ENCODE assay signal across 13 mouse cellular contexts in genomic region chr16:30465680-30466298, GRCm38 (mm10).
A peak's percentile ranks its signal among the peaks of the same experiment; 100 is the strongest.
DNase-seq lines count a peak whose midpoint lies in the region; TF ChIP-seq lines count a peak whose summit lies in the region.
"Had no signal": no experiment of that assay in that cellular context is flagged by ENCODE, and none has a peak within 500 bp of the region (broad histone marks: within the 10 kb centered on the region; RNA-seq: fewer than 3 reads in every experiment).

No protein-coding gene starts in this region.

- H3K79me2 ChIP-seq in myocyte (ENCODE audit: control insufficient read depth, insufficient read depth) = no peaks in the 10 kb centered on the region

- intact Hi-C loops in heart, postnatal 14 days (cut with DNase I) = no loop called here

- H3K4me3 ChIP-seq in myocyte = no peak overlapping the region
- H3K4me3 ChIP-seq: forebrain, embryonic 10.5 days; hindbrain, embryonic 10.5 days had no signal

- H3K4me2 ChIP-seq in myocyte (ENCODE audit: low read depth) = peak overlapping the region; percentile 10
- H3K4me2 ChIP-seq: midbrain, embryonic 11.5 days had no signal

- TF ChIP-seq POLR2A in myocyte (IDR thresholded peaks at IDR 0.05; ENCODE audit: insufficient read length, low read depth) = no peak

- no peaks in the 10 kb centered on the region for H3K27me3 ChIP-seq in myocyte (ENCODE audit: control insufficient read depth, insufficient read depth, insufficient read length)

- no peak overlapping the region for H3ac ChIP-seq in myocyte (ENCODE audit: control insufficient read depth, insufficient read length)

- no peaks in the 10 kb centered on the region for H3K36me3 ChIP-seq in myocyte (ENCODE audit: control insufficient read depth, insufficient read depth)
- H3K36me3 ChIP-seq: forebrain, embryonic 10.5 days; hindbrain, embryonic 10.5 days had no signal

- DNase-seq in lung, adult 18-20 months = peak; percentile 18 to 30
- no peak for DNase-seq in lung, postnatal 14 days
- peak; percentile 72 for DNase-seq in adrenal gland, adult 2 months
- DNase-seq in heart, postnatal 14 days = peak; percentile 18 to 33
- DNase-seq in right cerebral cortex, postnatal 14 days = no peak
- no peak for DNase-seq in T-cell, adult 2 months (ENCODE audit: low spot score)
- DNase-seq in left cerebral cortex, adult 11 months (ENCODE audit: low spot score) = no peak
- DNase-seq: cerebellum, adult 9-11 months; kidney, postnatal 4 days had no signal

TF ChIP-seq in myocyte, 11 proteins besides CTCF, POLR2A, EP300 and RAD21:
- TF ChIP-seq CEBPB (IDR thresholded peaks at IDR 0.05; ENCODE audit: insufficient read depth, poor library complexity, severe bottlenecking) = no peak
- no peak for TF ChIP-seq TCF3 (IDR thresholded peaks at IDR 0.05; ENCODE audit: insufficient read length, low read depth)
- TF ChIP-seq E2F4 (IDR thresholded peaks at IDR 0.05; ENCODE audit: insufficient read depth) = no peak
- no peak for TF ChIP-seq USF1 (IDR thresholded peaks at IDR 0.05; ENCODE audit: low read depth)
- no peak for TF ChIP-seq MYOG (IDR thresholded peaks at IDR 0.05; ENCODE audit: control insufficient read depth in 1 of 3, insufficient read depth in 1 of 3, insufficient read length in 2 of 3, low read depth in 2 of 3)
- no peak for TF ChIP-seq SRF (IDR thresholded peaks at IDR 0.05; ENCODE audit: control insufficient read depth, insufficient read length, low read depth)
- TF ChIP-seq MYOD1 (IDR thresholded peaks at IDR 0.05; ENCODE audit: control insufficient read depth in 1 of 3, insufficient read length in 2 of 3, low read depth in 2 of 3) = no peak
- TF ChIP-seq TCF12 (IDR thresholded peaks at IDR 0.05; ENCODE audit: insufficient read depth, poor library complexity, severe bottlenecking) = no peak
- no peak for TF ChIP-seq REST (IDR thresholded peaks at IDR 0.05; ENCODE audit: insufficient read depth, insufficient read length)
- no peak for TF ChIP-seq MAX (IDR thresholded peaks at IDR 0.05; ENCODE audit: low read depth)
- no peak for TF ChIP-seq POLR2AphosphoS2 (IDR thresholded peaks at IDR 0.05; ENCODE audit: insufficient read length, low read depth)

Comparison
In these comparisons a context has a peak if more than half of its experiments do, and no peak if none do; other contexts are left out.
1. DNase-seq: peak in lung, adult 18-20 months (2 of 2), adrenal gland, adult 2 months (single experiment) and heart, postnatal 14 days (2 of 2); none in lung, postnatal 14 days (single experiment), right cerebral cortex, postnatal 14 days (single experiment), T-cell, adult 2 months (single experiment) and left cerebral cortex, adult 11 months (single experiment).